Mouse (Mus musculus) neutrophil, adult 83 days (primary cell): ENCODE data around the gene Fdx1. TPM values are rescaled to one million over a fixed set of nuclear protein-coding genes. Genes with fewer than 3 reads are reported as not detected.

ENCODE experiments used
- total RNA-seq, 2 experiments: library from RNA; stranded (reverse); gene quantifications; one replicate each; pipeline ENCODE4 v1.2.4; 2023

The Fdx1 gene
- 1 to 10 TPM; 4.8 to 6.1 TPM for total RNA-seq

GRCm38 (mm10) chr9:51962975-51963701 is at the start of gene Fdx1:
Gene Fdx1 (minus strand): TSS chr9:51963556.

Other genes with a start within 250 kb of the Fdx1 start
- gene Arhgap20, start 198.2 kb downstream of the Fdx1 start, total RNA-seq = not detected
- 10 to 100 TPM; 53.4 to 55.7 TPM for gene Rdx, start 83.6 kb upstream of the Fdx1 start, total RNA-seq
- 1 to 10 TPM; 4.1 to 4.2 TPM for gene Zc3h12c, start 205.0 kb upstream of the Fdx1 start, total RNA-seq